Mouse (Mus musculus) CD4-positive naive resting alpha-beta T cell, adult 57 days (primary cell): Measurements from ENCODE around the gene Diexf. TPM values are rescaled to one million over a fixed set of nuclear protein-coding genes. Genes with fewer than 3 reads are reported as not detected.

Source experiments
- total RNA-seq: library from RNA; stranded (reverse); gene quantifications from one replicate; pipeline ENCODE4 v1.2.4, GENCODE M21; 2023

The Diexf gene
- 57.3 TPM for total RNA-seq

GRCm38 (mm10) chr1:193129786-193130455 is at the start of gene Diexf:
TSS of gene Diexf (minus strand) at chr1:193130272.

GRCm38 (mm10) chr1:193167746-193168145 is 37.7 kb upstream of the Diexf start, which contains the start of gene A130010J15Rik:
TSS of gene A130010J15Rik (plus strand) at chr1:193168046.

GRCm38 (mm10) chr1:193152872-193153271 is 22.8 kb upstream of the Diexf start, which contains the start of gene Irf6:
TSS of gene Irf6 (plus strand) at chr1:193153111.

Other genes with a start within 250 kb of the Diexf start
- gene Syt14, start 94.5 kb downstream of the Diexf start, total RNA-seq = 1.4 TPM
- gene Irf6, start 22.8 kb upstream of the Diexf start, total RNA-seq = 18.8 TPM
- gene A130010J15Rik, start 37.8 kb upstream of the Diexf start, total RNA-seq = 2.3 TPM
- 509 TPM for gene Traf3ip3, start 71.4 kb upstream of the Diexf start, total RNA-seq
- 15.8 TPM for gene Lamb3, start 77.4 kb upstream of the Diexf start, total RNA-seq
- 42.4 TPM for gene Hsd11b1, start 133.8 kb upstream of the Diexf start, total RNA-seq
- 1.9 TPM for gene G0s2, start 142.9 kb upstream of the Diexf start, total RNA-seq
- not detected for gene Camk1g, start 240.0 kb upstream of the Diexf start, total RNA-seq